22 mouse cellular contexts compared by ENCODE assay signal in the genomic region with DNA sequence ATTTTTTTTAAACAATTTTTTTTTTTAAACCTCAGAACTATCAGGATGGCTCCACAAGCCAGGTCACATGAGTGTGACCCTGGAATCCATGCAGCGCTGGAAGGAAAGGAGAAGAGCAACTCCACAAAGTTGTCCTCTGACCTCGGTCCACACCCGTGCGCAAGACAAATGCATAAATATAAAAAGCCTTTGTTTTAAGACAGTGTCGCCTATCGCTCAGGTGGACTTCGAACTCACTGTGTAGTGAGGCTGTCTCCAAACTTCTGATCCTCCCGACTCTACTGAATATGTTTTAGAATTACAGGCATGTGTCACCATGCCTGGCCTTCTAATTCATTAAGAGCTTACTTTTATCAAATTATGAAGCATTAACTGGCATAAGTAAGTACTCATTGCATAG. TPM values are rescaled to one million over a fixed set of nuclear protein-coding genes. Genes with fewer than 3 reads are reported as not detected.
"Had no signal": no experiment of that assay in that cellular context is flagged by ENCODE, and none has a peak within 500 bp of the region (broad histone marks: within the 10 kb centered on the region; RNA-seq: fewer than 3 reads in every experiment).

No protein-coding gene starts in this region.

- H3K27ac ChIP-seq: neural tube, embryonic 12.5 days; neural tube, embryonic 13.5 days; neural tube, embryonic 15.5 days; stomach, embryonic 15.5 days; stomach, postnatal 0 days had no signal

- DNase-seq: retina, postnatal 1 day; right cerebral cortex, adult 18-20 months; right cerebral cortex, postnatal 14 days; right cerebral cortex, postnatal 25 days; right cerebral cortex, postnatal 4 days; spleen, adult 18-20 months; thymus, adult 18-20 months; thymus, adult 2 months; thymus, postnatal 14 days; thymus, postnatal 25 days; thymus, postnatal 36 days; thymus, postnatal 4 days had no signal

- H3K9me3 ChIP-seq: neural tube, embryonic 12.5 days; neural tube, embryonic 13.5 days; neural tube, embryonic 15.5 days; stomach, embryonic 15.5 days had no signal

- H3K4me3 ChIP-seq: neural tube, embryonic 12.5 days; neural tube, embryonic 13.5 days; neural tube, embryonic 15.5 days; stomach, embryonic 15.5 days had no signal

- H3K9ac ChIP-seq: neural tube, embryonic 12.5 days; neural tube, embryonic 13.5 days; neural tube, embryonic 15.5 days; stomach, embryonic 15.5 days had no signal

- H3K27me3 ChIP-seq: neural tube, embryonic 12.5 days; neural tube, embryonic 13.5 days; neural tube, embryonic 15.5 days; stomach, embryonic 15.5 days had no signal

- H3K4me2 ChIP-seq: neural tube, embryonic 12.5 days; neural tube, embryonic 13.5 days; neural tube, embryonic 15.5 days; stomach, embryonic 15.5 days had no signal

- H3K36me3 ChIP-seq: stomach, embryonic 15.5 days had no signal

- H3K4me1 ChIP-seq: neural tube, embryonic 12.5 days; neural tube, embryonic 13.5 days; neural tube, embryonic 15.5 days; stomach, embryonic 15.5 days had no signal

RNA-seq across cellular contexts. Expression of a gene that starts 21.6 kb away (rescaled TPM):
- total RNA-seq: neutrophil, adult 5-6 weeks had no signal
- polyA plus RNA-seq: neural tube, embryonic 11.5 days; neural tube, embryonic 12.5 days; neural tube, embryonic 13.5 days; neural tube, embryonic 14.5 days; neural tube, embryonic 15.5 days; stomach, embryonic 14.5 days; urinary bladder, adult 2 months had no signal
